Mouse (Mus musculus) frontal cortex, postnatal 25 days (tissue): Measurements from ENCODE around the gene Calcr.
"Not testable (repeated sequence)": the region's sequence is repeated elsewhere in the genome, so short reads cannot be mapped to it uniquely, and the experiment has no call there.

Experiments
- DNase-seq, 2 experiments: peaks; one replicate each; pipeline ENCODE4 v3.0.0; 2022; ENCODE audit warnings: low spot score in 2 of 2

Calcr gene

DNA sequence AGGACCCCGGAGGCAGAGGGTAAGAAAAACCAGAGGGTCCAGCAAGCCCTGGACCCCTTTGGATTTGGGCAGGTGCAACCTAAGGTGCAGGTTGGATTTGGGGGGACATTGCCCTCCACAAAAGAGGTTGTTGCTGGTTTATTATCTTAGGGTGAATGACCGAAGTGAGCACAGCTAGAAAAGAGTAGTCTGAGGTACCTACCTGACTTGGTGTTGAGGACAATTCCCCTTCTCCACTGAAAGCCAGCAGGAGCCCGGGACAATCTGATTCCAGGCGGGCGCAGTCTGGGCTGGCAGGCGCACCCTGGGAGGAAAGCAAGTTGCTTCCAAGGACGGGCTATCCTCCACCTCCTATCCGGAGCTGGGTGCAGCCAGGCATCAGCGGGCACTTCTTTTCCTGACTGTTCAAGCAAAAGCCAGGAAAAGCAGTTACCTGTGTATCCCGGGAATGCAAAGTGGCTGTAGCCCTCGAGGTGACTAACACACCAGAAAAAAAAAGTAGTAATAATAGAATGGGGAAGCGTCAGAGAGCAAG lies at the start of gene Calcr:
Gene Calcr, minus strand, starts transcription at position 485 of the 535 bp plus-strand sequence.
- no peak for DNase-seq

DNA sequence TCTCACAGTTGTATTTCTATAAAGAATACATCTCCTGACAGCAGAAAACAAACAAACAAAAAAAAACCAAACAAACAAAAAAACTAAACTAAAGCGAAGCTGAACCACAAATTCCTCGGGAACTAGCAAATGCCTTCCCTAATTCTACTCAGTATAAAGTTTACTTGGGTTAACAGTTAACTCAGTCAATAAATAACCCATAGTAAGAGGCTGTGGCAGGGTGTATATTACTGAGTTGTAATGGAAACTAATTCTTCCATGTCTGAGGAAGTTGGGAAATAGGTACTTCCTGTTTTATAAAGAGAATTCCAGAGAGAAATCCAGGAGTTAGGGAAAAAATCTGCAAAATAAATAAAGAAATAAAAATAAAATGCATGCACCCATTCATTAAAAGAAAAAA lies 3.0 kb upstream of the Calcr start:
- no peak for DNase-seq

DNA sequence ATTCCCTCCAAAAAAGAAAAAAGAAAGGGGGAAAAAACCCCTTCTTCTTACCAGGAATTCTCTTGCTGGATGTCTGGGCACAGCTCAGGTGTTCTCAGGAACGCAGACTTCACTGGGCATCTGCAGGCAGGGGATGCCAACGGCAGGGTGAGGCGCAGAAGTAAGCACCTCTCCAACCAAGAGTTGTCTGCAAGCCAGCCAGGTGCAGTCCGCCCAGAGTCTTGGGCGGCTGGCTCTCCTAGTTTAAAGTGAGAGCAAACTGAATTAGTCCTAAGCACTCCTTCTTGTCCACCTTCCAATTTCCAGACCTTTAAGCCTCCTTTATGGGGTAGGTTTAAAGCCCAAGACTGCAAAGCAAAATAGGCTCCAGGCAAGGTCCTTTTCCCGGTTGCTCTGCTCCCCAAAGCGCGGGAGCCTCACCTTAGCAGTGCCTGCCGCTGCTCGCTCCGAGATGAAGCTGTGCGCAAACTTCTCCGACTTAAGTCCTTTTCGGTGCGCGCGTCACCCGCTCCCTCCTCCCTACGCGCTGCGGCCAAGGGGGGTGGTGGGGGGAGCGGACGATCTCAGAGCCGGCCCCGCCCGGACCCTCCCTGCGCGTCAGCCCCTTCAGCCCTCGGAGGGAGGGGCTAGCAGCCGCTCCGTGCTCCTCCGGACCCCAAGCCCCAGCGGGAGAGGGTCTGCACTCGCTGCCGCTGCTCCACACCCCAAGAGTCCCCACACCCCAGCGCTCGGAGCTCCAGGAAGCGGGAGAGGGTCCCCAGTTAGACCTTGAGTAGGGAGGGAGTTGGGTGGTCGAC lies 1.1 kb downstream of the Calcr start:
- DNase-seq: no peak

DNA sequence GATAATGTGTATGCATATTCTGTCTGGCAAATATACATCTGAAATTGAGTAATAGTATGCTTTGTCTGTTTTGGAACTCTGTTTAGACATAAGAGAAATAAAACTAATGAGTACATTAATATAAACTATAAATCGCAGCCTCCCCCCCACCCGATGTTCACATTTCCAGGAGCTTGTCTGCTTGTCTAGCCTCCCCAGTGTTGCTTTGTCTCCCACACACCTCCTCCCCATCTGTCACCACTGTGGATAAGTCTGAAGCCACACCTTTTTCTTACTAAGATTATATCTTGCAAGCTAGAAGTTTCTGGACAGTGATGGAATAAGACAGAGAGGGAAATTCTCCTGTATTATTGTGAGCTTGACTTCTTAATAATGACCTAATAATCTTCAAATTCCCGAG lies 12.9 kb downstream of the Calcr start:
- DNase-seq: no peak

DNA sequence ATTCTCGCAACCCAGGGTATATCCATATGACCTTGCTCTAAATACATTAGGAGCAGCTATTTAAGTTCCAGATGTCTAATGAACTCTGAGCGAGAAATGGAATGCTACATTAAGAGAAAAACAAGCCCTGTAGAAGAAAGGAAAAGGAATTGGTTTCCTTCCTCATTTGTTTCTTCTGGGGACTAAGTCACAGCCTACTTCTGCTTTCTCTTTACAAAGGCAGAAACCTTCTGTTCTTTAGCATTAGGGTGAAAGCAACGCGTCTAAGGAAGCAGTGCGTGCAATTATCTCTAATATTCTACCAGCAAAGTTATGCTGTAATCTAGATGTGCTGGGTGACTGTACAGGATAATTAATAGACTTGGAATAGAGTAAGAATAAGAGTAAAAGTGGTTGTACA lies 14.9 kb downstream of the Calcr start:
- DNase-seq: no peak

DNA sequence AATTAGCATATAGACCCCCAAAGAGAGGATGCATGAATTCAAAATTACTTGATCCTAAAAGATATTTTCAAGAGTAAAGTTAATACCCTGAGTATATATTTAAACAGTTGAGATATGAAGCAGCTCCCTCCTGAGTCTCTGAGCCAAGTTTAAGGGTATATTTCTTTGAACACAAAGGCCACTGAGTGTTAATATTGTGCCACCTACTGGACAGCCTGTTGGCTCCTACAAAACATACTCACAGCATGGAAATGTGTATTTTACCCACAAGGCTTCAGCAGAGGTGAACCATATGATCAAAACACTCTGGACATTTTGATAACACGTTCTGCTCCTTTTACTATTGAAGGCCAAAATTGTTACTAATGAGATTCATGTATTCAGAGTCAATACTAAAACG lies 19.0 kb downstream of the Calcr start:
- DNase-seq: no peak

DNA sequence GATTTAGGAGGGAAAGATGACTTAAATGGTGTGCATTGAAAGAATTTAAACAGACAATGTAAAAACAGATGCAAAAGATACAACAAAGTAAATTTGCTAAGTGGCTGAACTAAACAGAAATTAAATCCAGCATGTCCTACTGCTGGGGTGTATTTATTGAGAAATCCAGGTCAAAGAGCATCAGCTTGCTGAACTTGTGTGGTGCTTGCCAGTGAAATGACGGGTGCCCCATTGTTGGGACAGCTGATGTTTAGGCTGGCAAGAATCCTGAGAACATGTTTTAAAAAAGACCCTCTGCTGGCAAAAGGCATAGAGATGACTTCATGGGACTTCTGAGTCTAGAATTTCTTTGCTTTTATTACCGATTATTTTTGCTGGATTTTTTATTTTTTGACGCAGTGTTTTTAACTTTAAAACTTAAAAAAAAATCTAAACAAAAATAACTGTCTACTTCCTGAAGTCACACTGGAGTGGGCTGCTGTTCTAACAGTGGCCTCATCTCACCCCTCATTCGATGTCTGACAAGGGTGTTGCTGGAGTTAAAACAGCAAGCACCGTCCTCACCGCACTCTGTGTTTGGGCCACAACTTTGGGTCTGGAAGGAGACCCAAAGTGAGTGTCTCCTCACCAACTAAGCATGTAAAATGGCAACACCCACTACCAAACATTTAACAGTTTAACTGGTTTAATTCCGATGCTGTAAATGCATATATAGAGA lies 22.4 kb downstream of the Calcr start:
- no peak for DNase-seq

DNA sequence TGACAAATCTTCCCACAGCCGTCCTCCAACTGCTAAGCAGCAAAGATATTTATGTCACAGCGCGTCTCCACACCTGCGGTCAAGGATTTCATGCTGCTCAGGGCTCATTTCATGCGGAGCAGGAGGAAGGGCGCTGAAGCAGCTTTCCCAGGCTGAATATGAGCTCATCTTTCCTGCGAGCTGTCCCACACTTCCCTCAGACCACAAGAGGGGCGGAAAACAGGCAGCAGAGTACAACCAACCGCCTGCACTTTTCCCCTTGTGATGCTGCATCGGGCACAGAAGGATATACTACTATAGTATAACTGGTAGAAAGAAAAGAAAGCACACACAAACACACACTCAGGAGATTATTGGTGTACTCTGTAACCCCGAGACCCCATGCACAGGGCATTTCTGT lies 23.2 kb downstream of the Calcr start:
- no peak for DNase-seq

DNA sequence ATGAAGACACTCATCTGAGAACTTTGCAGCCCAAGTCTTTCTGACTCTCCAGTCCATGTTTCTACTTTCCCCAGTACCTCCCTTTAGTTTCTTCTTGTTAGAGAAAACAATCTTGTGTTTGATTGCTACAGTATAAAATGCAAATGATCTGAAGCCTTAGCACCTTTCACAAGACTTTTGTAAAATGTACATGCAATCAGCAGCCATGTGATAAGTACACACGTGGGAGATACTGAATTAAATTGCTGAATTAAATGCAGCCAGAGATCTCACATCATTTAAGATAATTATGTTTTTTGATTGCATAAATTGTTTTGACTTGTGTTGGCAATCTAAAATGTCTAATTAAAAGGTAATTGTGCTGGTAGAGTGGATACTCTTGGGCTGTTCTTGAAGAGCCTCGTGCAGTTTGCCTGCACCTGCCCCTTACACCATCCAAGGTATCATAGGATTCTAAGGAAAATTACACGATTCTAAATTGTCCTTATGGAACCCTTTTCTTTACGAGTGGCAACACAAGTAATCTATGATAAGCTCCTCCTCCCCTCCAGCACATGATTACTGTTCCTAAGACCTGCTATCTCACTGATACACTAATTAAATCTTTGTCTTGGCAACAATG lies 34.2 kb downstream of the Calcr start:
- no peak for DNase-seq

DNA sequence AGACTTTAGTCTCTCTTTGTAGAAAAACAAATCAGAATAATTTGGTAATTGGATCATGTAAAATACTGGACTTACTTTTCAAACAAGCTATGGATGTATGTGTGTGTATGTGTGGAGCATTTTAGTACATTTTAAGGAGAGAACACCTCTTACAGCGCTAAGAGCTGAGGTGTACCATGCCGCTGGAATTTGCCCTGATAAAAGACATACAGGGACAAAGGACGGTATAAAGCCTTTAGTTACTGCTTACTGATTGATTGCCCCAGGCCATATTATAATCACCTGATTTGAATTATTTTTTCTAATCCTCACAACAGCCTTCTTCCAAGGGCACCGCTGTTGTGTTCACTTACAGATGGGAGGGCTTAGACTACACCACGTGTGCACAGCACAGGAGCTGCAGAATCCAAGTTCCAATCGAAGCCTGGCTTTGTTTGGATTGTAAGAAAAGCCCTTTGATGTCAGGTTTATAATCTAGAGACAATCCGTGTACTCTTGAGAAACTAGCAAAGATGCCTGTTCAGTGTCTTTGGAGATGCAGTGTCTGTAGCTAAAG lies 76.3 kb downstream of the Calcr start:
- no peak for DNase-seq

DNA sequence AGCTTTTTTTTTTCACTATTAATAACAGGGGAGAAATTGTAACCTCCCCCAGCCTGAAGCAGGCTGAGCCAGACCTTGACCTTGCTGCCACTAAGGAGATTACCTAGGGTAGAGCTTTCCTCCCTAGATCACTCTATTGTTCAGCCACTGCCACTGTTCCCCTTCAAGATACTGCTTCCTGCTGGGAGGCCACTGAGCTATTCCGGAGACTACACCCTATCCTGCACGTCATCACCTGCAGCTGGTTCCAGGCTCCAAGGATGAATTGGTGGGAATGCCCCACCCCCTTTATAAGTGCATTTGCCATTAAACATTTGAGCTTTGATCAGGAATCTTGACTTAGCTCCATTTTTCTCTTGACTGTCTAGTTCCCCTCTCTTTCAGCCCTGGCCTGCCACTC lies 86.2 kb downstream of the Calcr start:
- DNase-seq: not testable (repeated sequence)

DNA sequence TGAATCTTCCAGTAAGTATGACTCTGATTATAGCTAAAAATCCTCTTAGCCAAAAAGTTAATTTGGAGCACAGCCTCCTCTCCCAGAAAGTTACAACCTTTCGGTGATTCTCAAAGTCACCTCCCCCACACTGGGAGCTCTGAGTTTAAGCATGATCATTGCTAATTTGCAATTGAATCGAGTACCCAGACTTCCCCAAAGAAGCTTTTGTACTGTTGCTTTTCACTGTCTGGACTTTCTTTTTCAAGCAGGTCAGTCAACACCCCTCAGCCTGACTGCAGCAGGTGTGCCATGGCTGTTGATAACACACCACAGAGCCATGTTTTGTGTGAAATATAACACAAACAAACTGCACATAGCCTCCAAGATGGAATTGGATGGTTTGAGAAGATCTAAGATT lies 86.7 kb downstream of the Calcr start:
- no peak for DNase-seq

DNA sequence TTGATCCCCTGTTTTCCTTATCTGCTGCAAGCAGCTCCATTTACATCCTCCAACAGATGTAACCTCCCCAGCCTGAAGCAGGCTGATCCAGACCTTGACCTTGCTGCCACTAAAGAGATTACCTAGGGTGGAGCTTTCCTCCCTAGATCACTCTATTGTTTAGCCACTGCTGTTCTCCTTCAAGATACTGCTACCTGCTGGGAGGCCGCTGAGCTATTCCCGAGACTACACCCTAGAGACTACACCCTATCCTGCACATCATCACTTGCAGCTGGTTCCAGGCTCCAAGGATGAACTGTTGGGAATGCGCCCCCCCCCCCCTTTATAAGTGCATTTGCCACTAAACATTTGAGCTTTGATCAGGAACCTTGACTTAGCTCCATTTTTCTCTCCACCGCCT lies 92.6 kb downstream of the Calcr start:
- not testable (repeated sequence) for DNase-seq

DNA sequence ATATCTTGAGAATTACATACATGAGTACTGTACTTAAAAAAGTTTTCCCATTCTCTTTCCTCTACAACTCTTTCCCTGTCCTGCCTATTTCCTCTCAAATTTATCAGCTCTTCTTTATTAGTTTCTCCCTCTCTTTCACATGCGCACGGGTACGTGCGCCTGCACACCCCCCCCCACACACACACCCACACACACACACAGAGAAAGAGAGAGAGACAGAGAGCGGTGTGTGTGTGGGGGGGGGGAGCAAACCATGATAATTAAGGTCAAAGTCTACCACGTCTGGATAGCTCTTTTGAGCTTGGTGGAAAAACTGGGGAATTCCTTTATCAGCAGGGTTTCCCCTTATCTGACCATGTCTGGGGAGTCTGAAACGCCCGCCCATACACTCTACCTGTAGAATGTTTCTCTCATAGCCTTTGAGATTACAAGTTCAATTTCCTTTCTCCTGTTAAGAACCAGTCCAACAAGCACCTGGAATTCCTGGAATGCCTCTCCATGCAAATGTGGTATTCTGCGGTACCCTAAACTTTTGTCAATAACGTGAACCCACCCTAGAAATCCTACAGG lies 100.3 kb downstream of the Calcr start:
- DNase-seq: no peak

DNA sequence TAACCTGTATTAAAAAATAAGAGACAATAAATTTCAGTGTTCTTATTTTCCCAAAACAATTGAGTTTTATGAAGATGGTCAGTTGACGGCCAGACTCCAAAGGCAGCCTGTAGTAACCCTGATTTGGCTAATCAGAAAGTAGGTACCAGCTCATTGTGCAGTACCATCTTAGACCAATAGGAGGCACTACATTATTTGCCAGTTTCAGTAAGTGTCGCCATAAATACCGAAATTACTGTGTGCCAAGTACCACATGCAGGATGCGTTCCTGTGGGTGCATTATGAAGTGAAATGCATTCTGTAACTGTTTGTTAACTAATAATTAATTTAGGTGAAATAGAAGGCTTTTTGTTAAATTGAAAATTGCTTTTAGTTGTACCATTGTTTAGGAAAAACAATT lies 106.1 kb downstream of the Calcr start:
- no peak for DNase-seq
